Mouse (Mus musculus) stomach, embryonic 14.5 days (tissue): ENCODE data around the gene Usp20. TPM values are rescaled to one million over a fixed set of nuclear protein-coding genes. Genes with fewer than 3 reads are reported as not detected.

Source experiments
- ATAC-seq: fragments of 200-750 bp; cut with Nextera tagmentation; 2 replicates; pipeline ENCODE4 v1.8.0; 2017; ENCODE audit warnings: low read depth, moderate TSS enrichment; ENCODE audit not compliant: insufficient number of reproducible peaks, insufficient read depth, low FRiP score
- H3K27ac ChIP-seq: fragments of 300-500 bp; sonication (generic); 2 replicates; pipeline ENCODE4 v1.5.1; 2014; ENCODE audit warnings: mild to moderate bottlenecking, low read length, moderate library complexity, mixed read lengths
- H3K27me3 ChIP-seq: fragments of 300-500 bp; sonication (generic); 2 replicates; pipeline ENCODE4 v1.6.1; 2014; ENCODE audit warnings: low read length, control low read depth, mixed read lengths; ENCODE audit not compliant: control insufficient read depth, insufficient read depth
- H3K36me3 ChIP-seq: fragments of 300-500 bp; sonication (generic); 2 replicates; pipeline ENCODE4 v1.6.1; 2014; ENCODE audit warnings: mild to moderate bottlenecking, control low read depth, low read length, moderate library complexity, mixed read lengths; ENCODE audit not compliant: control insufficient read depth, insufficient read depth
- H3K4me1 ChIP-seq: fragments of 300-500 bp; sonication (generic); 2 replicates; pipeline ENCODE4 v1.6.1; 2014; ENCODE audit warnings: low read length, control low read depth, mixed read lengths; ENCODE audit not compliant: control insufficient read depth, insufficient read depth
- H3K4me2 ChIP-seq: fragments of 300-500 bp; sonication (generic); replicated peaks from 2 replicates; pipeline ENCODE4 v1.6.1; 2014; ENCODE audit warnings: low read depth, low read length, control low read depth
- H3K4me3 ChIP-seq: fragments of 300-500 bp; sonication (generic); 2 replicates; pipeline ENCODE4 v1.5.1; 2014; ENCODE audit warnings: low read depth, low read length, control low read depth
- H3K9ac ChIP-seq: fragments of 300-500 bp; sonication (generic); replicated peaks from 2 replicates; pipeline ENCODE4 v1.6.1; 2014; ENCODE audit warnings: low read depth, mild to moderate bottlenecking, control low read depth, low read length, moderate library complexity, mixed read lengths
- H3K9me3 ChIP-seq: fragments of 300-500 bp; sonication (generic); 2 replicates; pipeline ENCODE4 v1.6.1; 2016; ENCODE audit warnings: low read depth, low read length, control low read depth; ENCODE audit not compliant: control insufficient read depth
- WGBS: fragments of 180-500 bp; shearing (Covaris S2); extraction: QIAGEN DNeasy Blood & Tissue Kit; methylation state at CpG from one replicate; pipeline ENCODE4 v1.1.7; 2014; 5-methylcytosine and 5-hydroxymethylcytosine counted together
- polyA plus RNA-seq: library from polyadenylated mRNA; unstranded; fragments of >200 nt; fragmentation: Nextera tagmentation; extraction: Ambion mirVana; gene quantifications from 2 replicates; pipeline ENCODE4 v1.2.1, GENCODE M21; 2014

Usp20 gene
- polyA plus RNA-seq, 1 experiment from 2014 or later = 13.8 TPM

DNA sequence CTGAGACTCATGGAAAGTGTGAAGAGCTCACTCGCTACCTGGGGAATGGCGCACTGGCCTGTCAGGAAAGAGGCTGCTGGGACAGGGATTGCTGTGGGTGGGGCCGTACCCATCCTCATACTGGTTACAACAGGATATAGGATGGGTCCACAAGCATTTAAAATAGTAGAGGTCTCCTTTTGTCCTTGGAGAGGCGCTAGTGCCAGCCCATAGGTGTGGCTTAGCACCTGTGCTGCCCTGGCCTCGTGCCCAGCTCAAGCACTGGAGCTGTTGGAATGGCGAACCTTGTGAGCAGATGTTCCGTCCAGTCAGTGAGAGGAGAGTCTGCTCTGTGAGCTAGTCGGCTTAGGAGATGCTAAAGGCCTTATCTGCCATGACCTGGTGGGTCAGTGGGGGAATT is 36.9 kb downstream of the Usp20 start:
- H3K9me3 ChIP-seq = no peaks in the 10 kb centered on the region
- H3K4me3 ChIP-seq = no peak overlapping the region
- H3K36me3 ChIP-seq = peaks cover 11% of the 10 kb centered on the region
- 89% methylated on average over 8 of the region's 8 CpGs for WGBS
- H3K9ac ChIP-seq = no peak overlapping the region
- H3K27me3 ChIP-seq = no peaks in the 10 kb centered on the region
- ATAC-seq = no peak
- no peak overlapping the region for H3K27ac ChIP-seq
- no peaks in the 10 kb centered on the region for H3K4me1 ChIP-seq
- H3K4me2 ChIP-seq = no peak overlapping the region

DNA sequence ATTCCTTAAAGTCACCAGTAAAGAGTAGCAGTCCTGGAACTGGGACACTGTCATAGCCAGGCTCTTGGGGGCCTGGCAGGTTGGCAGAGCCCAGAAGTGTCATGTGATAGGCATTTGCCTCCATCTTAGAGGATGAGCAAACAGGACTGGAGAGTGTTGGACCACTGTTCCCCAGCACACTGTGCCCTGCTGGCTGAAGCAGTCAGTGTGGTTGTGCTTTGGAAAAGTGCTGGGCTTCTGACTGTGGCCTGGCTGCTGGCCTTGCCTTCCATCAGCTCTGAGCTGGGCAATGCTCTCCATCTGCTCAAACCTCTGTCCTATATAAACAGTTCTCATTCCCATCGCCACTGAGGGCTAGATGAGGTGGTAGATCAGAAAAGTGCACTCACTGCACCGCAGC is 38.1 kb downstream of the Usp20 start:
- 90% methylated on average over 2 of the region's 2 CpGs for WGBS
- no peaks in the 10 kb centered on the region for H3K27me3 ChIP-seq
- no peak for ATAC-seq
- no peak overlapping the region for H3K4me3 ChIP-seq
- H3K36me3 ChIP-seq = peaks cover 11% of the 10 kb centered on the region
- H3K9ac ChIP-seq = no peak overlapping the region
- no peaks in the 10 kb centered on the region for H3K9me3 ChIP-seq
- no peak overlapping the region for H3K27ac ChIP-seq
- H3K4me1 ChIP-seq = no peaks in the 10 kb centered on the region
- H3K4me2 ChIP-seq = no peak overlapping the region

GRCm38 (mm10) chr2:31023940-31024339 is 41.9 kb downstream of the Usp20 start:
- WGBS = 83% methylated on average over 5 of the region's 5 CpGs
- H3K9me3 ChIP-seq = no peaks in the 10 kb centered on the region
- peaks cover 27% of the 10 kb centered on the region for H3K36me3 ChIP-seq
- ATAC-seq = no peak
- H3K4me3 ChIP-seq = no peak overlapping the region
- H3K9ac ChIP-seq = no peak overlapping the region
- H3K27ac ChIP-seq = no peak overlapping the region
- H3K27me3 ChIP-seq = no peaks in the 10 kb centered on the region
- no peak overlapping the region for H3K4me2 ChIP-seq
- no peaks in the 10 kb centered on the region for H3K4me1 ChIP-seq

- no peak for ATAC-seq
- 25% methylated on average over 5 of the region's 5 CpGs for WGBS
- Histone ChIP-seq H3K27ac (no peak overlapping the region), H3K4me1 (no peaks in the 10 kb centered on the region), H3K27me3 (no peaks in the 10 kb centered on the region), H3K9me3 (no peaks in the 10 kb centered on the region), H3K36me3 (peaks cover 29% of the 10 kb centered on the region), H3K4me3 (no peak overlapping the region), H3K4me2 (no peak overlapping the region), H3K9ac (no peak overlapping the region)
Observed at GRCm38 (mm10) chr2:31024618-31025370, 42.7 kb downstream of the Usp20 start.

GRCm38 (mm10) chr2:31025458-31025857 is 43.4 kb downstream of the Usp20 start:
- Histone ChIP-seq H3K27ac (no peak overlapping the region), H3K9me3 (no peaks in the 10 kb centered on the region), H3K4me2 (no peak overlapping the region), H3K4me1 (no peaks in the 10 kb centered on the region), H3K4me3 (no peak overlapping the region), H3K36me3 (peaks cover 27% of the 10 kb centered on the region), H3K27me3 (no peaks in the 10 kb centered on the region), H3K9ac (no peak overlapping the region)
- no peak for ATAC-seq
- 73% methylated on average over 3 of the region's 3 CpGs for WGBS

DNA sequence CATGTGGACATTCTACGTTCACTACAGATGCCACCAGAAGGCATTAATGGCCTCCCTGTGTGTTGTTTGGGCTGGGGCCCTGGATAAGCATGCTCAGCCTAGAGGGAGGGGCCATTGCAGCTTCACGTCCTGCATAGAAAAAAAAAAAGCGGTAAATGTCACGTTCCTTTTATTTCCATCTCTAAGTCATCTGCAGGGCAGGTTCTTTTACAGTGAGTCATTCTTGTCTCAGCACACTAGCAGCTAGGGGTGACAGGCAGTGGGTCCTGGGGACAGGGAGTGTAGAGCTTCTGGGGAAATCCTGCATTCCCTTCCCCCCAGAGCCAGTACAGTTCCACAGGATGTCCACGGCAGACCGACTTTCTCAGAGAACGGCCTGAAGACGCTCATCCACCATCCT is 44.6 kb downstream of the Usp20 start:
- ATAC-seq = no peak
- H3K27ac ChIP-seq = peak overlapping the region; percentile 7; the same call in 1 of the 2 replicates
- H3K9me3 ChIP-seq = no peaks in the 10 kb centered on the region
- no peak overlapping the region for H3K4me3 ChIP-seq
- peaks cover 31% of the 10 kb centered on the region for H3K36me3 ChIP-seq
- H3K9ac ChIP-seq = no peak overlapping the region
- H3K4me2 ChIP-seq = no peak overlapping the region
- H3K4me1 ChIP-seq = no peaks in the 10 kb centered on the region
- H3K27me3 ChIP-seq = no peaks in the 10 kb centered on the region
- 62% methylated on average over 8 of the region's 8 CpGs for WGBS

DNA sequence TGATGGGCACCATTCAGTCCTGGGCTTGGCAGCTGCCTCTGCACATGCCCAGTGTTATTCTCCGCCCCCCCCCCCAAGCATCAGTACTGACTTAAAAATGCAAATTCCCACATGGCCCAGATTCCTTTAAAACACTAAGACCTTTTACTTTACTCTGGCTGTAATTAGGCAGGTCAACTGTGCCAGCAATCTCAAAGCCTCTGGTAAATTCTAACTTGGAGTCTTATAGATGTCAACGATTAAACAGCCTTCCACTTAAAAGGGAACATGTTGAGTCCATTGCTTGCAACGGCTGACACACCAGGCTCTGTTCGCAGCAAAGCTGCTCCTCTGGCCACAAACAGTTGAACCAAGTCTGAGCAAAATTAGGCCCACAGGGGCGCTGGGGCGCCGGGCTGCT is 49.9 kb downstream of the Usp20 start:
- H3K9ac ChIP-seq = no peak overlapping the region
- no peaks in the 10 kb centered on the region for H3K27me3 ChIP-seq
- WGBS = 88% methylated on average over 7 of the region's 7 CpGs
- H3K9me3 ChIP-seq = no peaks in the 10 kb centered on the region
- ATAC-seq = no peak
- no peaks in the 10 kb centered on the region for H3K4me1 ChIP-seq
- no peak overlapping the region for H3K4me3 ChIP-seq
- no peak overlapping the region for H3K4me2 ChIP-seq
- H3K27ac ChIP-seq = no peak overlapping the region
- H3K36me3 ChIP-seq = peaks cover 53% of the 10 kb centered on the region

- Histone ChIP-seq H3K9ac (no peak overlapping the region), H3K27ac (no peak overlapping the region), H3K4me3 (no peak overlapping the region), H3K4me2 (no peak overlapping the region), H3K36me3 (peaks cover 30% of the 10 kb centered on the region), H3K9me3 (no peaks in the 10 kb centered on the region), H3K27me3 (no peaks in the 10 kb centered on the region), H3K4me1 (no peaks in the 10 kb centered on the region)
- no peak for ATAC-seq
- WGBS = 95% methylated on average over 6 of the region's 6 CpGs
Observed at GRCm38 (mm10) chr2:31036811-31037210, 54.7 kb downstream of the Usp20 start.

DNA sequence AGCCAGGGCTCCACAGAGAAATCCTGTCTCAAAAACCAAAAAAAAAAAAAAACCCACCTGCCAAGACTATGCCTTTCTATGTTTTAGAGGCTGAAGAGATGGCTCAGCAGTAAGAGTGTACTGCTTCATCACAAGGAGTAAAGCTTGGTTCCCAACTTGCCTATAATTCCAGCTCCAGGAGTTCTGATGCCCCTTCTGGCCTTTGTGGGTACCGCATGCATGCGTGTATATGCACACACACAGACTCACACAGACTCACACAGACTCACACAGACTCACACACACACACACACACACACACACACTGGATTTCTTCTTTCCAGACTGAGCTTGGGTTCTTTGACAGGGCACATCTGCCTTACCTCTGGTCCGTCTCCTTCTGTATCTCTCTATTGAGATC is 58.0 kb downstream of the Usp20 start:
- ATAC-seq = no peak
- Histone ChIP-seq H3K4me2 (no peak overlapping the region), H3K9ac (no peak overlapping the region), H3K9me3 (no peaks in the 10 kb centered on the region), H3K4me1 (no peaks in the 10 kb centered on the region), H3K36me3 (peaks cover 18% of the 10 kb centered on the region), H3K4me3 (no peak overlapping the region), H3K27ac (no peak overlapping the region), H3K27me3 (no peaks in the 10 kb centered on the region)
- WGBS = 97% methylated on average over 3 of the region's 3 CpGs
